Mouse (Mus musculus) liver, embryonic 13.5 days (tissue): ENCODE results near the gene Prdm2. TPM values are rescaled to one million over a fixed set of nuclear protein-coding genes. Genes with fewer than 3 reads are reported as not detected.
A peak's percentile ranks its signal among the peaks of the same experiment; 100 is the strongest.

Experiments used
- microRNA-seq: library from miRNA; unstranded; fragments of <30 nt; microRNA quantifications from one replicate; pipeline ENCODE4, GENCODE M21; 2016
- polyA plus RNA-seq: library from polyadenylated mRNA; unstranded; fragments of >200 nt; fragmentation: Nextera tagmentation; extraction: Ambion mirVana; gene quantifications from 2 replicates; pipeline ENCODE4 v1.2.1, GENCODE M21; 2015

Prdm2 gene
- polyA plus RNA-seq, 1 experiment from 2014 or later: 2.9 TPM

Small RNAs within 50 kb of the gene (microRNA-seq; reads per million reads assigned to microRNA genes)
- 3.8 reads per million, percentile 7 among the genes with 10 or more reads in this experiment for gene Mir7021

Other genes starting within 250 kb of the Prdm2 start
- 1.4 and 1.6 TPM in 2 replicates for gene Pdpn, start 86.6 kb upstream of the Prdm2 start, polyA plus RNA-seq
- gene Lrrc38, start 136.8 kb upstream of the Prdm2 start, polyA plus RNA-seq: not detected in 2 replicates
- not detected in 2 replicates for gene Pramel1, start 181.4 kb upstream of the Prdm2 start, polyA plus RNA-seq
- 4.0 and 5.6 TPM in 2 replicates for gene Pramef8, start 199.4 kb upstream of the Prdm2 start, polyA plus RNA-seq
- gene Oog4, start 237.3 kb upstream of the Prdm2 start, polyA plus RNA-seq: not detected in 2 replicates